Mouse (Mus musculus): ENCODE data around the gene Chmp4b.

The Chmp4b gene

DNA sequence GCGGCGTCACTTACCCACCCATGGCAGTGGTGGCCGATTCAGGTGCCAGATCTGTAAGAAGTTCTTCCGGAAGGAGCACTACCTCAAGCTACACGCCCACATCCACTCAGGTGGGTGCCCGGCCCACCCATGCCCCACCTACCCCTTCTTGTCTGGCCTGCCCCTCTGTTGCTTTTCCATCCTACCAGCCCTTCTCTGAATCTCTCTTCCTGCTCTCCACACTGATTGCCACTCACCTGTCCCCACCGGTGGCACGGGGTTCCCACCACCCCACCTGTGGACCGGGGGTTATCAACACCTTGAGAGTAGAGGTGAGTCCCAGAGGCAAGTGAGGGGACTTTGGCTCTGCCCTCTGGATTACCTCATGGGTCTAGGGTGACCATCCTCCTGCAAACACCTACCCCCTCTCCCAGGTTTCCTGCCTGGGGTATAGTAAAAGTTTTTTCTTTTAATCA, 9.5 kb upstream of the Chmp4b start:
- no peak for DNase-seq

GRCm38 (mm10) chr2:154642712-154643385, 8.7 kb upstream of the Chmp4b start:
- DNase-seq, result no peak

GRCm38 (mm10) chr2:154646634-154647033, 4.9 kb upstream of the Chmp4b start:
- no peak for DNase-seq

- DNase-seq, result no peak
Observed at GRCm38 (mm10) chr2:154648086-154648485, 3.4 kb upstream of the Chmp4b start.

DNA sequence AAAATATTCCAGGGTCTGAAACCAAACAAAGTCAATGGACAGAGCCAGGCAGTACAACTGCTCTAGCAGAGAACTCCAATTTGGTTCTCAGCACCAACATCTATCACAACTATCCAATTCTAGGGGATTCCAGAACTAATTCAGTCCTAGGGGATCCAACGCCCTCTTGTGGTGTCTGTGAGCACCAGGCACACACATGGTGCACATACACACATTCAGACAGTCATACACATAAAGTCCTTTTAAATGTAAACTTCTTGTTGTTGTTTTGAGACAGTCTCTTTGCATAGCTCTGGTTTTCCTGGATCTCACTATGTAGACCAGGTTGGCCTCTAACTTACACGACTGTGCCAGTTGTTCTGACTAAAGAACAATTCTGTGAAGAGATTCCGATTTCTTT, 1.1 kb upstream of the Chmp4b start:
- DNase-seq, result no peak

GRCm38 (mm10) chr2:154654976-154655375, 3.5 kb downstream of the Chmp4b start:
- no peak for DNase-seq

- no peak for DNase-seq
Observed at GRCm38 (mm10) chr2:154655878-154656414, 4.4 kb downstream of the Chmp4b start.

- peak; percentile 97 for DNase-seq
Observed at GRCm38 (mm10) chr2:154656710-154657485, 5.4 kb downstream of the Chmp4b start.

DNA sequence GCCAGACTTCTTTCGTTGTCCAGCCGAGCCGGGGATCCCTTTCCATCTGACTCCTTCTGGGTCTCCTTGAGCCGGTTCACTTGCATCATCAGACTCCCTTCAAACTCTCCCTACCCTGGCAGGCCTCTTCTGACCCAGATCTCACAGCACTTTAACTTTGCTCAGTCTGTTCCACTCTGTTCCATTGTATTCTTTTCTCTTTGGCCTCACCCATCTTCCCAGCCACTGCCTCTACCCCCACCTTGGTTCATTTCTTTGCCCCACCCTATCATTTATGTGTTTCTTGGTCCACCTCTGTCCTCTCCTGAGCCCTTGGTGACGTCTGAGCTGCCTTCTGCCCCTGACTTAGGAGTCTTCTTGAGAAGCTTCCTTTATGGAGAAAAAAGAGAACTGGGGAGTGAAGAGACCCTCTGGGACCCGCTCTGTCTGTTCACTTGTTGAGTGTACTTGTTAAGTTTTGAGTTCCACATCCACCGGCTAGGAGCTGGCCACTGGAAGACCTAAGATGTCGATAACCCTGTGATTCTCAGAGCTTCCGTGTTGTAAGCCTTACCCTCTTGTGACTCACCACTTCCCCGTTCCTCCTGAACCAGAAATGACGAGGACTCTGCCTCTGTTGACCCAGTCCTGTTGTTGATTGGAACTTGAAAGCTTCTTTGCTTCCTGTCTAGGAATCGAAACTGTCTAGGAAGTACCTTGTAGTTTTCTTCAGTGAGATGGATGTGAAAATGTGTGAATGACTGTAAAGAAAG, 6.2 kb downstream of the Chmp4b start:
- no peak for DNase-seq

GRCm38 (mm10) chr2:154659070-154659469, 7.6 kb downstream of the Chmp4b start:
- no peak for DNase-seq

DNA sequence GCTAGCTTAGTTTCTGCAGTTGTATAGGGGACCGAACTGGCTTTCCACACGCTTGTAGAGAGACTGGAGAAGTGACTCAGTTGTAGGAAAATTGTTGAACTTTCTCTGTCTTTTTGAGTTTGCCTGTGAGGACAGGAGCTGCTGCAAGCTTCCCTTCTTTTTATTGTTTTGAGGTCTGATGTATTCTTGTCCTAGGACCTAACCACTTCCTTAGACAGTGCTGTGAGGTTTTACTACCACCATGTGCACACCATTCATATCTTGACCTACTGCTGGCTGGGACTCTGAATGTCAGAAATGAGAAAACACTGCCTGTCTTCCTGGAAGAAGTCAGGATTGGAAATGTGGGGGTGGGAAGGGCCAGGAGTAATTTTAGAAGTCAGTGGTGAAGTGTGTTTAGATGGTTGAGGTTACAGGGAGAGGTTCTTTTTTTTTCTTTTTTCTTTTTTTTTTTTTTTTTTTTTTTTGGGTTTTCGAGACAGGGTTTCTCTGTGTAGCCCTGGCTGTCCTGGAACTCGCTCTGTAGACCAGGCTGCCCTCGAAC, 8.1 kb downstream of the Chmp4b start:
- DNase-seq, result no peak

DNA sequence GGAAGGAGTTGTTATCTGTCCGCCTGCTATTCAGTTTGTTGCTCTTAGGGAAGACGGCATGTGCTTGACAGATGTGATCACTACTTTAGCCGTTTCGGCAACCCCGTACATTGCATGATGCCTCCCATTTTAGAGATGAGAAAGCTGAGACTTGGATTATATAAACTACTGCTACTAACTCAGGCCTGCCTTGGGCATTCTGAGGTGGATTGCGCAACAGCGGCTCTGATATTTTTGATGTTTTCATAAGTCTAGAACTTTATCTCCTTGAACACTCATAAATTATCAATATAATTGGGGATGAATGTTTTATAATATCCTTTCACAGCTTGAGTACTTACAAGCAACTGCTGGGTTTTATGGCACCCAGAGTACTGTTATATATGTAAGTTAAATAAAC, 17.2 kb downstream of the Chmp4b start:
- no peak for DNase-seq

- DNase-seq, result no peak
Observed at GRCm38 (mm10) chr2:154670106-154670505, 18.6 kb downstream of the Chmp4b start.

GRCm38 (mm10) chr2:154670741-154671140, 19.2 kb downstream of the Chmp4b start:
- DNase-seq, result no peak

- no peak for DNase-seq
Observed at GRCm38 (mm10) chr2:154674008-154674407, 22.5 kb downstream of the Chmp4b start.

- peak; percentile 59 for DNase-seq
Observed at GRCm38 (mm10) chr2:154676653-154677609, 25.4 kb downstream of the Chmp4b start.

DNA sequence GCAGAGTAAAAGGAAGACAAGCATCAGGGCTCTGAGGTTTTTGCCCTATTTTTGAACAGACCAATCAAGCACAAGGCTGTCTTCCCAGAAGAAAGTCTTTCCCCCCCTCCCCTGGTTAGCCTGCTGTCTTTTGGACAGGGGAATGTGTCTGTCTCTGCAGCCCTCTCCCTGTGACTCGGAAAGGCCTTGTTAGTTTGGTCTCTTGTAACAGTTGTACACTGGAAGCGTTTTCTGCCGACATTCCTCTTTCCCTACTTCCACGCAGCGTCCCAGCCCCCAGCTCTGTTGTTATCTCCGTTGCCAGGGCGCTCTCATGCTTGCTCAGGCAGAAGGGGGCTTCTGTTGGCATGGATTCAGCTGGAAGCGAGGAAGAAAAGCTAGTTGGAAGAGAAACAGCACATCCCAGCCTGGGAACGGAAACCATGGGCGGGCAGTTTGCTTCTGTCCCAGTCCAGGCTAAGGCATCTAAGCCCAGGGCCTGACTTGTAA, 26.2 kb downstream of the Chmp4b start:
- DNase-seq, result peak; percentile 62

GRCm38 (mm10) chr2:154678995-154679394, 27.5 kb downstream of the Chmp4b start:
- no peak for DNase-seq

DNA sequence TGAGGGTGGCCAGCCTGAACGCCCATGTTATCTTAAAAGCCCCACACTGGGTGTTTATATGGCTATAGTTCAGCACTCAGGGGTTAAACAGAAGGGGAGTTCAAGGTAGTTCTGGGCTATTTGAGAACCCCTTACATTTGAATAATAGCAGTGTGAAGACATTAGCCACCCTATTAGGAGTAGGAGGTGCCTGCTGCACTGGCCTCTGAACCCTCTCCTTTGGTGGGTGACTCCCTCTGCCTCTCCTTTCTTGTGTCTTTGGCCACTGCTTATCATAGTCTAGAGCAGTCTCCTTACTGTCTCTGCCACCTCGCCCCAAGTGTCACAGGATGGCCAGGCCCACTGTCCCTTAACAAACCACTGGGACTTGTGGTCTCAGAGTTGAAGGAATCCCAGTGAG, 28.8 kb downstream of the Chmp4b start:
- no peak for DNase-seq

DNA sequence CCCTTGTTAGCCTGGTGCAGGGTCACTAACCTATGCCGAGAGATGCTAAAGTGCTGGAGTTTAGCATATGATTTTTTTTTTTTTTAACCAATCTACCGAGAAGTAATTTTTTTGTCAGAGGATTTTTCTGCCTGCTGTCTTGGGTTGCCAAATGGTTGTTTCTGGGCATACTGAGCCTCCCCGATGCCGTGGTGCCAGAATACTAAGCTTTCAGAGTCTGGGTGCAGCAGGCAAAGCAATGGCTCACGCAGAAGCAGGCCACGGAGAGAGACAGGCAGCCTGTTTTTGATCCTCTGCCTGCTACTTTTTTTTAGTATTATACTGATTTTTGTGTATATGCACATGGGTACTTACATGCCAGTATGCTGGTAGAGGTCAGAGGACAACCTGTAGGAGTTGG, 29.4 kb downstream of the Chmp4b start:
- no peak for DNase-seq

DNA sequence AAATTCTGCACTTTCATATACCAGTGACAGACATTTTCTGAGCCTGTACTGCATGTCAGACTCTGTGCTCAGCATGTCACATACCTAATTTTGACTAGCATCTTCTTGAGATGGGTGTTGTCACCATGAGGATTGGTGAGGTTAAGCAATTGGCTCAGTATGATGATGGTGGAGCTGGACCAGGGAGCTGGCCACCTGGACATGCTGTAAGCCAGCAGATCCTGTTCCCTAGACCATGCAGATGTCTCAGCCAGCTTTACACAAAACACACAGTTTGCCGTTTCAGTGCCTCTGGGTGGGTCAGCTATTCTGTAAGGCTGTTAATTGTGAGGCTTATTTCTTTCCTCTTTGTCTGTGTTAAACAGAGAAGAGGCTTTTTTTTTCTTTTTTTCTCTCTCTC, 31.2 kb downstream of the Chmp4b start:
- DNase-seq, result peak; percentile 53

Measured in cerebellum, adult 11-12 months (tissue).